Mouse (Mus musculus) gastrocnemius, adult 18-20 months (tissue): ENCODE results near the gene Heyl. TPM values are rescaled to one million over a fixed set of nuclear protein-coding genes. Genes with fewer than 3 reads are reported as not detected.
"Not testable (repeated sequence)": the region's sequence is repeated elsewhere in the genome, so short reads cannot be mapped to it uniquely, and the experiment has no call there.

Experiments used
- DNase-seq: peaks from one replicate; pipeline ENCODE4 v3.0.0; 2021; ENCODE audit warnings: low spot score
- total RNA-seq, 2 experiments: library from RNA; stranded (reverse); gene quantifications; 2 replicates each; pipeline ENCODE4 v1.2.3; 2021

Gene Heyl
- total RNA-seq, 2 experiments from 2014 or later, result 2.8 to 5.2 TPM

DNA sequence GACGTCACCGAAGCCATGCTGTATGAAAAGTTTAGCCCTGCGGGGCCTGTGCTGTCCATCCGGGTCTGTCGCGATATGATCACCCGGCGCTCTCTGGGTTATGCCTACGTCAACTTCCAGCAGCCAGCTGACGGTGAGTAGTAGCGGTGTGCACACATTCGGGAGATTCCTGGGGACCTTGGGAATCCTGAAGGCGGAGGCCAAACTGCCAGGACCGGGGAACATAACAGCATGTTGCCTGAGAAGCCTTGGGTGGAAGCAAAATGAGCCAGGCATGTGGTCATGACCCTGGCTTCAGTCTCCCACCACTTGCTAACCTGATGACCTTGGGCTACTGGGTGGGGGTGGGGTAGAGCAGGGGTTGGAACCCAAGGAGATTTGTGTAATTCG lies 50.3 kb downstream of the Heyl start:
- DNase-seq, result peak; percentile 50

- DNase-seq, result no peak
These were observed 51.6 kb downstream of the Heyl start for GRCm38 (mm10) chr4:123284731-123285624.

DNA sequence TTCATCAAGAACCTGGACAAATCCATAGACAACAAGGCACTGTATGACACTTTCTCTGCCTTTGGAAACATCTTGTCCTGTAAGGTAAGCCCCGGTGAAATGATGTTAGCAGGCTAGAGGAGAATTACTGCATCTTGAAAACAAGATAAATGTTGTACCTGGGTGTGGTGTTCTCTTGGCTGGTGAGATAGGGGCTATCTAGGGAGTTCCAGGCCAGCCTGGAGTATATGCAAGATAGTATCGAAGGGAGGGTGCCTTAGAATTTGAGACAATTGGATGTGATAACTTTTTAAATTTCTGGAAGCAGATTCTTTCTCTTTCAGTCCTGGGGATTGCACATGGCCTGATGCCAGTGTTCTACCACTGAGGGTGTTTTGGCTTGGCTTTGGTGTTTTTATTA lies 53.4 kb downstream of the Heyl start:
- DNase-seq, result no peak

GRCm38 (mm10) chr4:123289038-123289437 lies 55.7 kb downstream of the Heyl start:
- no peak for DNase-seq

DNA sequence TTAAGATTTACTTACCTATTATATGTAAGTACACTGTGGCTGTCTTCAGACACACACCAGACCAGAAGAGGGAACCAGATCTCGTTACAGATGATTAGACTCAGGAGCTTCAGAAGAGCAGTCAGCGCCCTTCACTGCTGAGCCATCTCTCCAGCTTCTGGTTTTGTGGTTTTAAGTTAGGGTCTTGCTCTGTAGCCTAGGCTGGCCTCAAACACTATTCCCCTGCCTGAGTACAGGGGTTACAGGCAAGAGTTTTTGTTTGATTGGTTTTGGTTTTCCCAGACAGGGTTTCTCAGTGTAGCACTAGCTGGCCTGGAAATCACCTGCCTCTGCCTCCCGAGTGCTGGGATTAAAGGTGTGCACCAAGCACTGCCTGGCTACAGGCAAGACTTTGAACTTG lies 59.0 kb downstream of the Heyl start:
- no peak for DNase-seq

GRCm38 (mm10) chr4:123292989-123293388 lies 59.6 kb downstream of the Heyl start:
- no peak for DNase-seq

DNA sequence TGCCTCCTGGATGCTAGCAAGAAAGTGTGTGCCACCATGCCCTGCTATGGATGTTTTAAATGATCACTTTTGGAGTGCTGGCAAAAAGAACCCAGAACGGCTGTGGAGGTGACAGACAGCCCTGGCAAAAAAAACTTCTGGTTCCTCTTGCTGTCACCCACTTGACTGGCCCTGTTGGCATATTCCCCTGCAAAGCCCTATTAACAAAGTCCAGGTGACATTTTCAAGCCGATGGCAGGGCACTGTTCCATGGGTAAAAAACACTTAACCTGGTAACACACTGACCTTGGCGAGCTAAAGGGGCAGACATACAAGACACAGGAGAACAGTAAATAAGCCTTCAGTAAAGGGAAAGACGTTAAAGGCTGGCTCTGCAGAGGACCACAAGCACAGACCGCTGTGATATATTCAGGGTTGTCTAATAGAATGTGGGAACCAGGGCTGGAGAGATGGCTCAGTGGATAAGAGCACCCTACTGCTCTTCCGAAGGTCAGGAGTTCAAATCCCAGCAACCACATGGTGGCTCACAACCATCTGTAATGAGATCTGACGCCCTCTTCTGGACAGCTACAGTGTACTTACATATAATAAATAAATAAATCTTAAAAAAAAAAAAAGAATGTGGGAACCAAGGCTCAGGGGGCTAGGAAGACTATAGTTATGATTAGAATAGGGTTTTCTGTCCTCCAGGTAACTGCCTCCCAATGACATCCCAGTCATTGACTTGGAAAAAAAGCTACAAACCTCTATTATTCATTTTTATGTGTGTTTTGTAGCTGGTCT lies 60.5 kb downstream of the Heyl start:
- DNase-seq, result no peak

DNA sequence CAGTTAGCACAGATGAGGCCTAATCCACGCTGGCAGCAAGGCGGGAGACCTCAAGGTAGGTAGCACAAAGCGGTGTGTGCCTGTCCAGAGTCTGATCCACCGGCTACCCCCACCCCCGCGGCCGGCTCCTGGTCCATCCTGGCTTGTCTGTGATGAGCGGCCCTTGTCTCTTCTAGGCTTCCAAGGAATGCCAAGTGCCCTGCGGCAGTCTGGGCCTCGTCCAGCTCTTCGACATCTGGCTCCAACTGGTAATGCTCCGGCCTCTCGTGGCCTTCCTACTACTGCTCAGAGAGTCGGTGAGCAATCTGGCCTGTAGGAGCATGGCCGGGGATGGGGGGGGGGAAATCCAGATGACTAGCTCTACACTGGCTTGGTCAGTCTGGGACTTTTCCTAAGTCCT lies 61.7 kb downstream of the Heyl start:
- not testable (repeated sequence) for DNase-seq

DNA sequence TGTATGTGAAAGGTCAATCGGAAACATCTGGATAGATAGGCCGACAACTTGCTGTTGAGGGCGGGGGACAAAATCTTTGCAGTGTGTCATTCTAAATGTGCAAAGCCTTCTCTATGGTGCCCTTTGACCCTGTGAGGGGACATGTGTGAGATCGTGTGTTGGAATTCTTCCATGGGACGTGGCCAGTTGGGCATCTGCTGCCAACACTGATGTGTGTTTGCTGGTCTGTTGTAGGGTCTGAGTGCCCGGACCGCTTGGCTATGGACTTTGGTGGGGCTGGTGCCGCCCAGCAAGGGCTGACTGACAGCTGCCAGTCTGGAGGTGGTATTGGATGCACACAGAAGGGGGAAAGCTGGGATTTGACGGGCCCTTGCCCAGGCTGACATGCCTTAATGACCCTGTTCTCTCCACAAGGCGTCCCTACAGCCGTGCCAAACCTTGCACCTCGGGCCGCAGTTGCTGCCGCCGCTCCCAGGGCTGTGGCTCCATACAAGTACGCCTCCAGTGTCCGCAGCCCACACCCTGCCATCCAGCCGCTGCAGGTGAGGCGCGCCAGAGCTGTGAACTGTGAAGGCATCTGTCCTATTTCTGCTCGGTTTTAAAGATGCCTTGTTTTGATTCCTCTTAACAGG lies 62.3 kb downstream of the Heyl start:
- peak; percentile 56 for DNase-seq

- no peak for DNase-seq
These were observed 62.8 kb downstream of the Heyl start for GRCm38 (mm10) chr4:123296148-123296534.

DNA sequence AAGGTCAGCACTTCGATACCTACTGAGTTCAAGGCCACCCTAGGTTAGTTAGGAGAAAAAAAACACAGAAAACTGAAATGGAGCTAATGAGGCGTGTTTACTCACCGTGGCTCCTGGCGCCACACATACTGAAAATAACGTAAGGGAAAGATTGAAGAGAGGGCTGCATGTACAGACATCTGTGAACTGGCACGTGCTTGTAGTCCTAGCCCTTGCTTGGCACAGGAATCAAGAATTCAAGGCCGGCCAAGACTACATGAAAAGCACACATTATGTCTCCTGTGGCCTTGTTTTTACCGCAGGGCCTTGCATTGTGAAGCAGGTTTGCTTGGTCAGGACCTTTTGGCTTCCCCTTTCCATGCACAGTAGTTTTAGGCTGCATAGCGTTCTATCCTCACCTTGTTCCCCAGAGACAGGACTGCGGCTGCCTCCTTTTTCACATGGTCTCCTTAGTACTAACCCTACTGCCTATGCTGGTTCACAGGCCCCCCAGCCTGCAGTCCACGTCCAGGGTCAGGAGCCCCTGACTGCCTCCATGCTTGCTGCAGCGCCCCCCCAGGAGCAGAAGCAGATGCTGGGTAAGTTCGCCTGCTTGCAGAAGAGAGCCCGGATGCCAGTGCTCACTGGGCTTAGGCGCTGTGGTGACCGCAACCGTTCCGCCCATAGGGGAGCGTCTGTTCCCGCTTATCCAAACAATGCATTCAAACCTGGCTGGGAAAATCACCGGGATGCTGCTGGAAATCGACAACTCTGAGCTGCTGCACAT lies 64.0 kb downstream of the Heyl start:
- DNase-seq, result no peak

DNA sequence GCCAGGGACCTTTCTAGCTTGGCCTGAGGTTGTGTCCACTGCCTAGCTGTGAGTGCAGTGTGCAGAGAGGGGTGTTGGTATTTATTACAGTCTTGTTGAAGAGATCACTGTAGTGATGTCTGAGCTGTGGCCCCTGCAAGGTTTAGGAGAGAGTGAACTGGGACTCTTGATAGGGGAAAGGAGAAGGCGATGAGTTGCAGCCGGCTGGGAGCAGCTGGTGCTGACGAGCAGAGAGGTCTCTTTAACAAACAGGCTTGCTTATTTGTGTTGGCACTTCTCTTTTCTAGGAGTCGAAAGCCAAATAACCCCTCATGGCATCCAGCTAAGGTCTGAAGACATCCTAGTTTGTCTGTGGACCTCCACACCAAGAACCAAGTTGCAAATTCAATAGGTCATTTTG lies 64.9 kb downstream of the Heyl start:
- no peak for DNase-seq

- DNase-seq, result no peak
These were observed 65.8 kb downstream of the Heyl start for GRCm38 (mm10) chr4:123298980-123299670.

Other genes with a start within 250 kb of the Heyl start
- under 1 TPM; 0.12 to 0.64 TPM for gene Mycl, start 237.9 kb upstream of the Heyl start, total RNA-seq
- 1 to 10 TPM; 6.5 to 6.8 TPM for gene Trit1, start 217.0 kb upstream of the Heyl start, total RNA-seq
- not detected for gene Bmp8b, start 128.4 kb upstream of the Heyl start, total RNA-seq
- gene Oxct2b, start 117.3 kb upstream of the Heyl start, total RNA-seq, result not detected
- 10 to 100 TPM; 20.5 to 20.9 TPM for gene Ppie, start 93.6 kb upstream of the Heyl start, total RNA-seq
- not detected for gene Hpcal4, start 50.3 kb upstream of the Heyl start, total RNA-seq
- 10 to 100 TPM; 41.3 to 43.9 TPM for gene Nt5c1a, start 32.1 kb upstream of the Heyl start, total RNA-seq
- gene Pabpc4, start 28.8 kb downstream of the Heyl start, total RNA-seq, result 100 to 1,000 TPM; 307 to 316 TPM
- gene Oxct2a, start 90.1 kb downstream of the Heyl start, total RNA-seq, result under 1 TPM in 1 of 2 experiments, not detected in 1; 0.25 TPM
- gene Bmp8a, start 109.7 kb downstream of the Heyl start, total RNA-seq, result under 1 TPM; 0.50 to 0.78 TPM